Mouse (Mus musculus) gastrocnemius, postnatal 14 days (tissue): ENCODE measurements around the gene Ly6g5b. TPM values are rescaled to one million over a fixed set of nuclear protein-coding genes. Genes with fewer than 3 reads are reported as not detected.

Experiments used
- DNase-seq: peaks from one replicate; pipeline ENCODE4 v3.0.0; 2021; ENCODE audit warnings: mixed read lengths
- intact Hi-C: fragments of 180-260 bp; cut with DNase I; formaldehyde crosslinking; loops from one replicate; pipeline ENCODE4 v1.15.1; 2025; ENCODE audit warnings: low total_unique reads
- long read RNA-seq, 2 experiments: library from polyadenylated mRNA; stranded (forward); transcript quantifications; one replicate each; pipeline ENCODE4 v2.0.0; 2021
- total RNA-seq, 2 experiments: library from RNA; stranded (reverse); gene quantifications; 2 replicates each; pipeline ENCODE4 v1.2.3; 2021

Gene Ly6g5b
- under 1 TPM; 0.27 to 0.37 TPM for total RNA-seq
- long read RNA-seq, experiment 1 = 0 reads
- long read RNA-seq, experiment 2 = 0 reads

- DNase-seq = peak; percentile 31
- intact Hi-C loops = no loop called here
These were observed at the start of gene Ly6g5b for GRCm38 (mm10) chr17:35115046-35116019. TSS of gene Ly6g5b (minus strand) at chr17:35115428.

GRCm38 (mm10) chr17:35164218-35164567 lies 49.0 kb upstream of the Ly6g5b start:
- intact Hi-C loops = no loop called here
- no peak for DNase-seq

DNA sequence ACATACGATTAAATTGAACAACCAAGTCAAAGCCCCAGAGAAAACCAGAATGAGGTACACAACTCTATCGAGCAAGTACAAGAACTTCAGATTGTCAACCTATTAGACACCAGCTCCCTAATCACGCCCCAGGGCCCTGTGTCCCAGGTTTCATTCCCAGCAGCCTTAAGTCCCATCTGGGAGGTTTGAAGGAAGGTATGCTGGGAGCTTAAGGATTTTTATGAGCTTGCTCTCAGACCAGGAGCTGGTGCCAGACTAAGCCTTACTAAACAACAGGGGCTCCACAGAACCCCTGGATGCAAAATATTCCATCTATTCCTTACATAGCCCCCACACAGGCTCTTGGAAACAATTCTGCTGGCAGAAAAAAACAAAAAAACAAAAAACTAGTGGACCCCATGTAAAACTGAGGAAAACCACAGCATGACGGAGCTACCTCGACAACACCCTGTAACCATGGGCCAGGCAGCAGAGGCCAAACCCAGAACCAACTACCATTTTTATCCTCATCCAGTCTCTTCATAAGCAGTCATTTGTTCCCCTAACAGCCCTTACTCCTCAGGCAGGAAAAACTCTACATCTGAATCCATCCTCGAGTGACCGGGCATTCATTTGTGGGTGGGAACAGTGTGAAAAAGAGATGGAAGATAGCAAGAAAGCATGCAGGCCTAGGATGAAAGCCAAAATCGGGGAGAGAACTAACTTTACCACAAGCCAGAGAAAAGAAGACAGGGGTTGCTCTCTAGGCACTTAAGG lies 48.3 kb upstream of the Ly6g5b start:
- DNase-seq = no peak
- intact Hi-C loops = no loop called here

GRCm38 (mm10) chr17:35162730-35163129 lies 47.5 kb upstream of the Ly6g5b start:
- DNase-seq = no peak
- intact Hi-C loops = no loop called here

- no peak for DNase-seq
- intact Hi-C loops = no loop called here
These were observed 46.9 kb upstream of the Ly6g5b start for GRCm38 (mm10) chr17:35162121-35162520.

GRCm38 (mm10) chr17:35161421-35161820 lies 46.2 kb upstream of the Ly6g5b start:
- intact Hi-C loops = no loop called here

DNA sequence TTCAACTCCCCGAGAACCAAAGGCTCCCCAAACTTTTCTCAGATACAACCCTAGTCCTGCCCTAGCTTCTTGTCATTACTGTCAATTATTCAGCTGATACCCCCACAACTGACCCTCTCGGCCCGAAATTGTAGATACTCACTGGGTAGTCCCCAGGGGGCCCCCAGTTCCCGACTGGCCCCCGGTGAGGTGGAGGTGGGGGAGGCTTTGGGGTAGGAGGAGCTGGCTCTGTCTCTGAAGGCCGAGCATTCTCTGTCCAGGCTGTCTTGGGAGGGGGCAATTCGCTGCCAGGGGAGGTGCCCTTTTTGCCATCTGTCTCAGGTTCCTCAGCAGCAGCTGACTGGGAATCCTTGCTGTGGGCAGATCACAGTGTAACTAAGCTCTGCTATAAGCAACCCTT lies 44.4 kb upstream of the Ly6g5b start:
- no peak for DNase-seq
- intact Hi-C loops = no loop called here

More at GRCm38 (mm10) chr17:35161421-35161820, 46.2 kb upstream of the Ly6g5b start:
- DNase-seq = no peak

GRCm38 (mm10) chr17:35158850-35159593 lies 43.8 kb upstream of the Ly6g5b start:
- DNase-seq = no peak
- intact Hi-C loops = no loop called here

DNA sequence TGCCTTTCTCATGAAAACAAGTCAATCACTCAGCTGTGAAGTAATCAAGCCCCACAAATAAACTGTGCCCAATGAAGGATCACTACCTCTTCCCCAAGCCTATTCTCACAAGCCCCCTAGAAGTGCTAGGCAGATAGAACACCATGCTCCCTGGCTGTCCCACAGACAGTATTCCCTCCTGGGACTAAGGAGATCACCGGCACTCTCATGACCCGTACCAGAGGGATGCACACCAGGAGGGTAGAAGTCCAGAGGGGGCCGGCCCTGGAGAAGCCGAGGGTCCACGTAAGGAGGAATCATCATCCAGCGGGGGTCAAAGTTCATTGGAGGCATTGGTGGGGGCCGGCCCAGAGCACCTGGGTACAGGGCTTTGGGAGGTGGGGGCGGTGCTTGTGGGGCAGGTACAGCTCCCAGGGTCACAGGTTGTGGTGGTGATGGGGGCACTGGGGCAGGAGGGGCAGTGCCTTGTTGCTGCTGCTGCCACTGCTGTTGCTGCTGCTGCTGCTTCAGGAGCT lies 42.5 kb upstream of the Ly6g5b start:
- intact Hi-C loops = no loop called here
- DNase-seq = no peak

- no peak for DNase-seq
- intact Hi-C loops = no loop called here
These were observed 42.0 kb upstream of the Ly6g5b start for GRCm38 (mm10) chr17:35157254-35157653.

GRCm38 (mm10) chr17:35156461-35157200 lies 41.4 kb upstream of the Ly6g5b start:
- intact Hi-C loops = no loop called here
- no peak for DNase-seq

DNA sequence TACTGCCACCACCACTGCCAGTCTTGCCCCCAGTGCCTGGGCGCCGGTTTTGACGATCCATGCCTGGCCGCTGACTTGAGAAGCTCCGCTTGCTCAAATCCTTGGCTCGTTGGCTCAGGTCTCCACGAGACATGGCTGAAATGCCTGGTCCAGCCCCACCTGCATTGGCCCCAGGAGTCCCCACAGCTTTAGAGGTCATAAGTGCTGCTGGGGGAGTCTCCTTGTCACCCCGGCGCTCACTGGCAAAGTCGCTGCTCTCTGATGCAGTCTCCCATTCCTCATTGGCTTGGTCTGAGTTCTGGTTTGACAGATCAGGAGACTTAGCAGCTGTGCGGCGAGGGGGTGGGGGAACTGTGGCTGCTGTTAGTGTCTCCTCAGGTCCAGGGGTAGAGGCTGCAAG lies 40.2 kb upstream of the Ly6g5b start:
- intact Hi-C loops = no loop called here
- DNase-seq = no peak

- intact Hi-C loops = no loop called here
- no peak for DNase-seq
These were observed 39.4 kb upstream of the Ly6g5b start for GRCm38 (mm10) chr17:35154616-35155015.

DNA sequence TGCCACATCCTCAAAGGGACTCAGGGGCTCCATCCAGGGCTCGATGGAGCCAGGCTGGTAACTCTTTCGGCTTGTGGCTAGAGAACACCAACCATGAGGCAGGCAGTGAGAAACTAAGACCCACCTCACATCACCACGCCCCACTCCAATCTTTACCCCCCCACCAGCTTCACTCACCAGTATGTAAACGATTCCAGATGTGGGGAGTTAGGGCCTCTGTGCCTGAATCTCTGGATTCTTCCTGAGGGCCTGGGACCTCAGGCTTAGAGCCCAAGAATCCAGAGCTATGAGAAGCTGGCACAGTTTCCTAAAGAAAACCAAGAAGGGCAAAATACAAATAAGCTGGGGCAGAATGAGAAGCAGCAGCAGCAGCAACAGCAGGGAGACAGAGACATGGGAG lies 38.7 kb upstream of the Ly6g5b start:
- intact Hi-C loops = no loop called here
- no peak for DNase-seq

GRCm38 (mm10) chr17:35153077-35153476 lies 37.8 kb upstream of the Ly6g5b start:
- intact Hi-C loops = no loop called here
- no peak for DNase-seq

- no peak for DNase-seq
- intact Hi-C loops = no loop called here
These were observed 36.9 kb upstream of the Ly6g5b start for GRCm38 (mm10) chr17:35152121-35152520.

DNA sequence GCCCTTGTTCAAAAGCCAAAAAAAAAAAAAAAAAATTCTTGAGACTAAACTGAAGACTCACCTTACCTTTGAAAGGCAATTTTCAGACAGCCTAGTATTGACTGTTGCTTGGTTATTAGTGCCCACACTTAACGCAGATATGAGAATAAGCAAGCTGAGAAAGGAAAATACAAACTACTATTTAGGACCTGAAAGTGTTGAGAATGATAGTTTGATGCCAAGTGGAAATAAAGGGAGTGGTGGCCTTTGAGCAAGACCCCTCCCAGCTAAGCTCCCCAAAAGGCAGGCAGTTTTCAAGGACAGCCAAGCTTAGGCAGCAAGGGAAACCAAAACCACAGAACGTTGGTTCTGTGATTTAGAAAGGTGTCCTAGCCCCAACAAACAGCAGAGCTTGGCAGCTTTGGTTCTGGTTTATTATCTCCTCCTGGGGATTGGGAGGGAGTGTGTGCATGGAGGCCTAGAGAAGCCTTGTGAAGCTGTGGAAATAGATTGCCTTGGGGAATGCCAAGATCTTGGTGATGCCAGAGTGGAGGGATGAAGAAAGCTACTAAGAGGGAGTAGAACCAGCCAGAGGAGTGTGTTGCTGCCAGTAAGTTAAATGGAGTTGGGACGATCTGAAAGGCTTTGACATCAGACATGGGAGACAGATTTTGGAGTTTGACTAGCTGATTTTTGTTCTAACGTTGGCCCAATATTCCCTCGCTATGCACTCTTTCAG lies 32.9 kb upstream of the Ly6g5b start:
- intact Hi-C loops = no loop called here
- no peak for DNase-seq

DNA sequence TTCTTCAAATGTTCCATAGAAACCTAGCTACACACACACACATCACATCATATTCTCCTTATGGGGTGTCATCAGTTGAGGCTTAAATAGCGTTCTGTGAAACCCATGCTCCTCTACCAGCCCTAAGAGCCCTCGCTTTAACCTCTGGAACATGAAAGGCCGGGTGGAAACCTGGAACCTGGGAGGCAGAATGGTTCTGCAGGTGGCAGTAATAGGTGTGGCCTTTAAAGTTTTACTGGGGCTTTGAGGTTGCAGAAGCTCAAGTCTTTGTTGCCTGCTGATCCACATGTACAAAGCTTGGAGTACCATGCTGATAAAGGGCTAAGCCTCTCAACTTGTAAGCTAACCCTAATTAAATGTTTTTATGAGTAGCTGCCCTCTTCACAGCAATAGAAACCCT lies 32.1 kb upstream of the Ly6g5b start:
- no peak for DNase-seq
- intact Hi-C loops = no loop called here
